Mouse (Mus musculus) splenic B cell, adult 2 months (primary cell): Measurements from ENCODE around the gene Tmem145.
"Not testable (repeated sequence)": the region's sequence is repeated elsewhere in the genome, so short reads cannot be mapped to it uniquely, and the experiment has no call there.

Source experiments
- DNase-seq: peaks from one replicate; pipeline ENCODE4 v3.0.0-alpha.2; 2011; ENCODE audit warnings: low read depth, low spot score
- H3K27me3 ChIP-seq: 2 replicates; pipeline ENCODE4 v1.6.1; 2012; ENCODE audit warnings: mild to moderate bottlenecking, low read length, moderate library complexity, mixed read lengths; ENCODE audit not compliant: control insufficient read depth, poor library complexity, insufficient read depth, severe bottlenecking
- H3K36me3 ChIP-seq: 2 replicates; pipeline ENCODE4 v1.6.1; 2012; ENCODE audit warnings: mild to moderate bottlenecking, low read length, moderate library complexity, mixed read lengths; ENCODE audit not compliant: control insufficient read depth, poor library complexity, insufficient read depth, severe bottlenecking

Gene Tmem145

GRCm38 (mm10) chr7:25316532-25317445, 10.9 kb downstream of the Tmem145 start, which contains the start of gene Megf8:
Gene Megf8 (plus strand): TSS chr7:25317164.
- Histone ChIP-seq H3K36me3 (no peaks in the 10 kb centered on the region), H3K27me3 (peaks cover 5% of the 10 kb centered on the region)
- DNase-seq = peak; percentile 94

GRCm38 (mm10) chr7:25317446-25317999, 11.6 kb downstream of the Tmem145 start:
- DNase-seq = no peak
- Histone ChIP-seq H3K36me3 (no peaks in the 10 kb centered on the region), H3K27me3 (peaks cover 5% of the 10 kb centered on the region)

- no peak for DNase-seq
These were observed 16.2 kb downstream of the Tmem145 start for GRCm38 (mm10) chr7:25322058-25322484.

GRCm38 (mm10) chr7:25323219-25323618, 17.3 kb downstream of the Tmem145 start:
- Histone ChIP-seq H3K27me3 (no peaks in the 10 kb centered on the region), H3K36me3 (no peaks in the 10 kb centered on the region)
- no peak for DNase-seq

More at GRCm38 (mm10) chr7:25322058-25322484, 16.2 kb downstream of the Tmem145 start:
- no peaks in the 10 kb centered on the region for H3K27me3 ChIP-seq
- H3K36me3 ChIP-seq = no peaks in the 10 kb centered on the region

- H3K36me3 ChIP-seq, H3K27me3 ChIP-seq, DNase-seq: not testable (repeated sequence)
These were observed 19.5 kb downstream of the Tmem145 start for GRCm38 (mm10) chr7:25325431-25325830.

GRCm38 (mm10) chr7:25326233-25326632, 20.3 kb downstream of the Tmem145 start:
- H3K27me3 ChIP-seq = no peaks in the 10 kb centered on the region
- DNase-seq = no peak
- H3K36me3 ChIP-seq = no peaks in the 10 kb centered on the region

- Histone ChIP-seq H3K27me3 (no peaks in the 10 kb centered on the region), H3K36me3 (no peaks in the 10 kb centered on the region)
These were observed 27.8 kb downstream of the Tmem145 start for GRCm38 (mm10) chr7:25333596-25334307.

GRCm38 (mm10) chr7:25334472-25334871, 28.6 kb downstream of the Tmem145 start:
- no peaks in the 10 kb centered on the region for H3K27me3 ChIP-seq
- DNase-seq = no peak
- H3K36me3 ChIP-seq = no peaks in the 10 kb centered on the region

More at GRCm38 (mm10) chr7:25333596-25334307, 27.8 kb downstream of the Tmem145 start:
- DNase-seq = peak; percentile 88

- Histone ChIP-seq H3K27me3 (no peaks in the 10 kb centered on the region), H3K36me3 (no peaks in the 10 kb centered on the region)
- DNase-seq = no peak
These were observed 33.4 kb downstream of the Tmem145 start for GRCm38 (mm10) chr7:25339329-25339728.

- DNase-seq = no peak
- Histone ChIP-seq H3K27me3 (no peaks in the 10 kb centered on the region), H3K36me3 (no peaks in the 10 kb centered on the region)
These were observed 35.3 kb downstream of the Tmem145 start for GRCm38 (mm10) chr7:25341000-25341784.

- no peaks in the 10 kb centered on the region for H3K27me3 ChIP-seq
- DNase-seq = no peak
- no peaks in the 10 kb centered on the region for H3K36me3 ChIP-seq
These were observed 43.0 kb downstream of the Tmem145 start for GRCm38 (mm10) chr7:25348861-25349260.

- H3K36me3 ChIP-seq = no peaks in the 10 kb centered on the region
- H3K27me3 ChIP-seq = no peaks in the 10 kb centered on the region
- DNase-seq = no peak
These were observed 52.9 kb downstream of the Tmem145 start for GRCm38 (mm10) chr7:25358721-25359206.

GRCm38 (mm10) chr7:25363151-25363550, 57.2 kb downstream of the Tmem145 start:
- Histone ChIP-seq H3K36me3 (no peaks in the 10 kb centered on the region), H3K27me3 (no peaks in the 10 kb centered on the region)
- DNase-seq = no peak

GRCm38 (mm10) chr7:25363632-25364031, 57.7 kb downstream of the Tmem145 start:
- H3K27me3 ChIP-seq = no peaks in the 10 kb centered on the region
- DNase-seq = no peak
- H3K36me3 ChIP-seq = no peaks in the 10 kb centered on the region
